Mouse (Mus musculus): ENCODE data around the gene Gna15. TPM values are rescaled to one million over a fixed set of nuclear protein-coding genes. Genes with fewer than 3 reads are reported as not detected.
A peak's percentile ranks its signal among the peaks of the same experiment; 100 is the strongest.

Gene Gna15
- polyA plus RNA-seq, 1 experiment, result 1.1 TPM

DNA sequence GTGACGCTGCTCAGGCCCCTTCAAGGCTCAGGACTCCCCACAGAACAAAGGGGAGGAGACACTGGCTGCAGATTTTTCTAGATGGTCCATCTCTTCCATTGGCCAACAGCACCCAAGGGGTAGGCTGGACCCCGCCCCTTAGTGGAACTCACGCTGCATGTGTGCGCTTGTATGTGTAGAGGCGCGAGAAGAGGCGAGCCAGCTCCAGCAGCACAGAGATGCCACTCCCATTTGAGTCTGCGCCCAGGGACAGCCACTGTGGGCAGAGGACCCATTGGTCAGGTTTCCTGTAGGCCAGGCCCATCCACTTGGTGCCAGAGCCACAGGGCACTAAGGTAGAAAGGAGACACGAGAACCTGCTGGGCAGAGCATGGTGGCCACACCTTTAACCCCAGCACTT lies 33.0 kb downstream of the Gna15 start:
- no peak for DNase-seq (ENCODE audit: low read depth)

DNA sequence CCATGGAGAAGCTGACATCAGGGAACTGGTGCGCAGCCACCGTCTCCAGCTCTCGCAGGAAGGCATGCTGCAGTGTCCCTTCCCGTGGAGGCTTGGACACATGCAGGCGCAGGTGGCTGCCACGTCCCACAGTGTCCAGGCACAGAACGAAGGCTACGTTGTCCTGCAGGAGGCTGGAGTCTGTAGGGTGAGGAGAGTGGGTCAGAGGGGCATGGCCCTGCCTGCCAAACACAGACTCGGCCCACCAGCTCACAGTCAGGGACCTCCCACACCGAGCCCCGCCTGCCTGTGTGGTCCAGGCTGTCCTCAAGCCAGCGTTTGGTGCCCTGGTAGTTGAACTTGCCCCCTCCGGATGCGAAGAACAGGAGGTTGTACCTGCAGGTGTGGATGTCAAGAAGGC lies 34.1 kb downstream of the Gna15 start:
- no peak for DNase-seq (ENCODE audit: low read depth)
- TF ChIP-seq POLR2A (IDR thresholded peaks at IDR 0.05; ENCODE audit: borderline replicate concordance, extremely low read depth, insufficient read depth, insufficient read length, poor library complexity, severe bottlenecking), result no peak
- no peak for TF ChIP-seq CTCF (IDR thresholded peaks at IDR 0.05; ENCODE audit: borderline replicate concordance, extremely low read depth, insufficient read depth, insufficient read length)

More for the DNA sequence above, 33.0 kb downstream of the Gna15 start:
- no peak for TF ChIP-seq POLR2A (IDR thresholded peaks at IDR 0.05; ENCODE audit: borderline replicate concordance, extremely low read depth, insufficient read depth, insufficient read length, poor library complexity, severe bottlenecking)
- no peak for TF ChIP-seq CTCF (IDR thresholded peaks at IDR 0.05; ENCODE audit: borderline replicate concordance, extremely low read depth, insufficient read depth, insufficient read length)

DNA sequence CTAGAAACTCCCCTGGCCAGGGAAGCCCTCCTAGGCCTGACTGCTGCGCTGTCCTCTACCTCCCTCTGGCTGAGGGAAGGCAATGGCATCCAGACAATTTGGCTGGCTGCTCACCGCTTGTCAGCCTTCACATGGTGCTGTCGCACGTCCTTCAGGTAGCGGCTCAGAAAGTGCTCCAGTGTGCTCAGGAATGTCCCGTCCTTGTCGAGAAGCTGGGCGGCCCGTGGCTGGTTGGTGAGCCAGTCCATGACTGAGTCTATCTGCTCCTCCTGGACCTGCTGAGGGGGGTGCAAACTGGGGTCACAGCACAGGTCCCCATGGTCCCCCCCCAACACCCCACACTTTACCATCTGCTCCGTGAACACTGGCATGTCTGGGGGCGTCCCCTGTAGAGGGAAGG lies 35.9 kb downstream of the Gna15 start:
- TF ChIP-seq POLR2A (IDR thresholded peaks at IDR 0.05; ENCODE audit: borderline replicate concordance, extremely low read depth, insufficient read depth, insufficient read length, poor library complexity, severe bottlenecking) (no peak), CTCF (IDR thresholded peaks at IDR 0.05; ENCODE audit: borderline replicate concordance, extremely low read depth, insufficient read depth, insufficient read length) (no peak)
- DNase-seq (ENCODE audit: low read depth), result no peak

DNA sequence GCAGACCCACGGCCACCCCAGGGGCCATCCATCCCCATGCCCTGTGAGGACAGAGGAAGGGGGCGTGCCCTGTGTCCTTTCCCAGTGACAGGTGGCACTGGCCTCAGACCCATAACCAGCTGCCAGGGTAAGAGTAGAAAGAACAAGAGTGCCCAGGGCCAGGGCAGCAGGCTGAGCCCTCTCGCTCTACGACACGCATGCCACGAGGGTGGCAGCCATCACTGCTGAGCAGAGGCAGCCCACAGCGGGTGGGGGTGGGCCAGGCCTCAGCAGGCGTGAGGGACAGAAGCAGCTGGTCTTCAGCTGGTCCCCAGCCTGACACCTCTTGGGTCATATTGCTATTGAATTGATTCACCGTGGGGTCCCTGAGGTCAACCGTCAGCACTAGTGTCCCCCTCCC lies 37.5 kb downstream of the Gna15 start:
- no peak for TF ChIP-seq POLR2A (IDR thresholded peaks at IDR 0.05; ENCODE audit: borderline replicate concordance, extremely low read depth, insufficient read depth, insufficient read length, poor library complexity, severe bottlenecking)
- no peak for TF ChIP-seq CTCF (IDR thresholded peaks at IDR 0.05; ENCODE audit: borderline replicate concordance, extremely low read depth, insufficient read depth, insufficient read length)
- DNase-seq (ENCODE audit: low read depth), result no peak

DNA sequence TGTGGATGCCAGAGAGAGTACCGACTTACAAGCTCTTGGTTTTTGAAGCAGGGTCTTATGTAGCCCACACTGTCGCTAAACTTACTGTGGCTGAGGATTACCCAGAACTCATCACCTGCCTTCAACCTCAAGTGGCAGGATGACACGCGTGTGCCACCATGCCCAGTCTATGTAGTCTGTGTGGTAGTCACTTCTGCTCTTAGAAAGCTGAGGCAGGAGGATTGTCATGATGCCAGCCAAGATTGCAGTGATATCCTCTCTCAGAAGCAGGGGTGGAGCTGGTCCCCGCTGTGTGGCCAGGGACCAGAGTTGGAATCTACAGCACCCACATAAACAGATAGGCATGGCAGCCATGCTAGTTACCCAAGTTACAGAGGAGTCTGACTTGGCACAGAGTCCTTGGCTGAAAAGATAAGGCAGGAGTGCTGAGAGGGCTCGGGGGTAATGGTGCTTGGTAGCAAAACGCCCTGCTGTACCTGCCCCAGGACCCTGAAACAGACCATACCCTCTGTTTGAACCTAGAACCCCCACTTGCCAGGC lies 38.5 kb downstream of the Gna15 start:
- TF ChIP-seq CTCF (IDR thresholded peaks at IDR 0.05; ENCODE audit: borderline replicate concordance, extremely low read depth, insufficient read depth, insufficient read length), result no peak
- no peak for TF ChIP-seq POLR2A (IDR thresholded peaks at IDR 0.05; ENCODE audit: borderline replicate concordance, extremely low read depth, insufficient read depth, insufficient read length, poor library complexity, severe bottlenecking)
- DNase-seq (ENCODE audit: low read depth), result no peak

DNA sequence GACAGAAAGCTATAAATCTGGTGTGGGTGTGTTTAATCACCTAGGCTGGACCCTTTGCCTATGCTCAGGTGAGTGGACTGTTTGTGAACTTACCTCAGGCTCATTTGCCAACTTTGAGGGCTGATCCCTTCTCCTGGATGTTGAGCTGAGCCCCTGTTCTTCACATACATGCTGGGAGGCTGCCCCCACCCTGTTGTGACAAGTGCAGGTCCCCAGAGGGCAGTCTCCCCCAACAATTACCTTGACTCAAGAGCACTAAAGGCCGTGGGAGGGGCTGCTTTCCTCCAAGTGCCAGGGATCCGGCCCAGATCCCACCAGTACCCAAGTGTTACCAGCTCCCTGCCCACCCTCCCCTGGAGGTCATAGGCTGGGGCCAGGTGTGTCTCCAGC lies 39.0 kb downstream of the Gna15 start:
- DNase-seq (ENCODE audit: low read depth), result peak; percentile 35
- TF ChIP-seq CTCF (IDR thresholded peaks at IDR 0.05; ENCODE audit: borderline replicate concordance, extremely low read depth, insufficient read depth, insufficient read length), result no peak
- TF ChIP-seq POLR2A (IDR thresholded peaks at IDR 0.05; ENCODE audit: borderline replicate concordance, extremely low read depth, insufficient read depth, insufficient read length, poor library complexity, severe bottlenecking), result no peak

DNA sequence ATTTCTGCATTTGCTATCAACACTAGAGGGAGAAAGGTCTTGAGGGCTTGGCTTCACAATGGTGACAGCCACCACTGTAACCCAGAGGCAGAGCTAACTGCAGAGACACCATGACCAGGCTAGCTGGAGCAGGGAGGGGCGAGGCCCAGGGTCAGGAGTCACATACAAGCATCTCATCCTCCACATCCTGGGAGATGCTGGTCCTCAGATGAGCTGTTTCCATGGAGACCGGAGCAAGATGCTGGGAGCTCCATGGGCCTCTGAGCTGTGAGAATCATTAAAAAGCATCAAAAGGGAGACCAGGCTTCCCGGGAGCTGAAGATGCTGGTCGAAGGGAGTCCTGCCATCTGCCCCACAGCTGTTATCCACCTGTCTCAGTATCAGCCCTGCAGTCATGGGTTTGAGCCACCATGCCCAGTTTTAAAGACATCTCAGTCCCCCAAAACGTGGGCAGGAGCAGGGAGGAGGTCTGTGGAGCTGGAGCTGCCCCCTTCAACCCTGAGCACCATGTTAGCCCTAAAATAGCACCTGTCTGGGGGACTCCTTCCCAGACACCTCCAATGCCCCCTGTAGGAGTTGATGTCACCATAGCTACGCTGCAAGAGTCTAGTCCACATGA lies 39.5 kb downstream of the Gna15 start:
- peak; percentile 74 for DNase-seq (ENCODE audit: low read depth)

DNA sequence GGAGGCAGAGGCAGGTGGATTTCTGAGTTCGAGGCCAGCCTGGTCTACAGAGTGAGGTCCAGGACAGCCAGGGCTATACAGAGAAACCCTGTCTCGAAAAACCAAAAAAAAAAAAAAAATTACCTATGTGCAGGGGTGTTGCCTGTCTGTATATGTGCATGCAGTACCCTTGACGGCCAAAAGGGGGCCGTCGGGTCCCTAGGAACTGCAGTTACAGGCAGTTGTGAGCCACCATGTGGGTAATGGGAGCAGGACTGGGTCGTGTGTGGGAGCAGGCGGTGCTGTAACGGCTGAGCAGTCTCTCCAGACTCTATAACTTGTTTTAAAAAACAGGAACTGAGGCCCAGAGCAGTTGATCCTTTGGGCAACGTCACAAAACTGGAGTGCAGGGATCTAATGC lies 40.0 kb downstream of the Gna15 start:
- peak; percentile 63 for DNase-seq (ENCODE audit: low read depth)
- TF ChIP-seq POLR2A (IDR thresholded peaks at IDR 0.05; ENCODE audit: borderline replicate concordance, extremely low read depth, insufficient read depth, insufficient read length, poor library complexity, severe bottlenecking) (no peak), CTCF (IDR thresholded peaks at IDR 0.05; ENCODE audit: borderline replicate concordance, extremely low read depth, insufficient read depth, insufficient read length) (peak; percentile 66)

More for the DNA sequence above, 39.5 kb downstream of the Gna15 start:
- TF ChIP-seq POLR2A (IDR thresholded peaks at IDR 0.05; ENCODE audit: borderline replicate concordance, extremely low read depth, insufficient read depth, insufficient read length, poor library complexity, severe bottlenecking) (no peak), CTCF (IDR thresholded peaks at IDR 0.05; ENCODE audit: borderline replicate concordance, extremely low read depth, insufficient read depth, insufficient read length) (no peak)

DNA sequence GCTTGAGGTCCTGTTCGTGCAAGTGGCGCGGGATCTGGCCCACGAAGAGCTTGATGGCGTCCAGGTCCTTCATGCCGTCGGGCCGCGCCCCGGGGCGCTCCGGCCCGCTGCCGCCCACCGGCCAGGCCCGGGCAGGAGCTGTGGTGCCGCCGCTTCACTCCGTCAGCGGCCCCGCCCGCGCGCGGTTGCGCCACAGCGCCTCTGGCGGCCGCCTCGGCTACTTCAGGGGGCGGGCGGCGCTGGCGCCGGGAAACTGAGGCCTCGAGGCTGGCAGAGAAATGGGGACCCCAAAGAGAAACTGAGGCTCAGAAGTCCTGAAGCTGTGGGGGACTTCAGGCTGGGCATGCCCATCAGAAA lies 41.5 kb downstream of the Gna15 start, which contains the start of gene Celf5:
Gene Celf5 (minus strand): TSS at position 177 of the 357 bp plus-strand sequence.
- peak; percentile 76 for DNase-seq (ENCODE audit: low read depth)
- peak; percentile 90 for TF ChIP-seq CTCF (IDR thresholded peaks at IDR 0.05; ENCODE audit: borderline replicate concordance, extremely low read depth, insufficient read depth, insufficient read length)
- peak; percentile 84 for TF ChIP-seq POLR2A (IDR thresholded peaks at IDR 0.05; ENCODE audit: borderline replicate concordance, extremely low read depth, insufficient read depth, insufficient read length, poor library complexity, severe bottlenecking)

DNA sequence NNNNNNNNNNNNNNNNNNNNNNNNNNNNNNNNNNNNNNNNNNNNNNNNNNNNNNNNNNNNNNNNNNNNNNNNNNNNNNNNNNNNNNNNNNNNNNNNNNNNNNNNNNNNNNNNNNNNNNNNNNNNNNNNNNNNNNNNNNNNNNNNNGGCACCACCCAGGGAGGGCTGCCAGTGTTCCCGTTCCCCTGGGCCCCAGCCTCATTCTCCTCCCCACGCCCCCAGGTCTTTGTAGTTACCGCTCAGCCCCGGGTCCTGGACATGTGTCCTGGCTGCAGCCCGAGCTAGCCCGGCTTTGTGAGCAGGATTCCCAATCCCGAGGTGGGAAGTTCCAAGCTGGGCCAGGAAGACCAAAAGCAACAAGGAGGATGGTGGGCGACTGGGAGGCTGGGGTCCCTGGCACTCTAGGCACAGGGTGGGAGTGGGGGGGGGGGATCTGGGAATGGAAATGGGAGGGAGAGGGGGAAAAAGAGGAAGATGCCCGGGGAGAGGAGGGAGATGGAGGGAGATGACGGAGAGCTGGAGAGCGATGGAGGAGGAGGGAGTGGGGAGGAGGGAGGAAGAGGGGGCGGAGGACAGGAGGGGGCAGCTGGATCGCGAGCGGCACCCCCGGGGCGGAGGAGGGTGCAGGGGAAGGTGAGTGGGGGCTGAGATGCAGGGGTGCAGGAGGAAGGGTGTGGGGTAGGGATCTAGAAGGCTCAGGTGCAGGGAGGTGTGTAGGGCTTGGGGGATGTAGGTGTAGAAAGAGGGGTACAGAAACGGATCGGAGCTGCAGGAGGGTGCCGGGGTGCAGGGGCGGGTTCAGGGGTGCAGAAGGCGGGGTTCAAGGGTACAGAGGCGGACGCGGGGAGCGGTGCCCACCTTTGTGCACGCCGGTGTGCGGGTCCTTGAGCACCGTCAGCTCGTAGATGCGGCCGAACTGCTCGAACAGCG lies 42.2 kb downstream of the Gna15 start:
- TF ChIP-seq POLR2A (IDR thresholded peaks at IDR 0.05; ENCODE audit: borderline replicate concordance, extremely low read depth, insufficient read depth, insufficient read length, poor library complexity, severe bottlenecking), result no peak
- no peak for TF ChIP-seq CTCF (IDR thresholded peaks at IDR 0.05; ENCODE audit: borderline replicate concordance, extremely low read depth, insufficient read depth, insufficient read length)
- peak; percentile 76 for DNase-seq (ENCODE audit: low read depth)

DNA sequence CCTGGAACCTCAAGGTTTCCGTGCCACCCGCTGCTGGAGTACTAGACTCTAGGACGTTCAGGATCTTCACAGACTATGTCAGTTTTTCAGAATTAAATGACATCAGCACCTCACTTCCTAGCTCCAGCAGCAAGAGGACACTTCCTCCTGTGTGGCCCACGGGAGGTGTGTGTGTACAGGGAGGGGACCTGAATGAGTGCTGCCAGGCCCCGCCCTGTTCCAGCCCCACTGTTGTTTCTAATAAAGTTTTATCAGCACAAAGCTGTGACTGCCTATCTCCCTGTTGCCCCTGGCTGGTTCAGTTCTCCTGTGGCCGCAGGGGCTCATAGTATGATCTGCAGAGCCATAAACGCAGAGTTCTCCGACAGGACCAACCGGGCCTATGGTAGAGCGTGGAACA lies 49.6 kb downstream of the Gna15 start:
- DNase-seq (ENCODE audit: low read depth), result no peak
- TF ChIP-seq POLR2A (IDR thresholded peaks at IDR 0.05; ENCODE audit: borderline replicate concordance, extremely low read depth, insufficient read depth, insufficient read length, poor library complexity, severe bottlenecking) (no peak), CTCF (IDR thresholded peaks at IDR 0.05; ENCODE audit: borderline replicate concordance, extremely low read depth, insufficient read depth, insufficient read length) (no peak)
